Mouse (Mus musculus) heart, embryonic 12.5 days (tissue): ENCODE results near the gene Il2rg. TPM values are rescaled to one million over a fixed set of nuclear protein-coding genes. Genes with fewer than 3 reads are reported as not detected.
A peak's percentile ranks its signal among the peaks of the same experiment; 100 is the strongest.

Experiments
- ATAC-seq: fragments of 200-750 bp; cut with Nextera tagmentation; 2 replicates; pipeline ENCODE4 v1.8.0; 2017; ENCODE audit warnings: moderate TSS enrichment, moderate library complexity; ENCODE audit not compliant: insufficient number of reproducible peaks, low FRiP score
- H3K27ac ChIP-seq: fragments of 300-500 bp; sonication (generic); 2 replicates; pipeline ENCODE4 v1.5.1; 2016; ENCODE audit warnings: mild to moderate bottlenecking, moderate library complexity; ENCODE audit not compliant: poor library complexity, severe bottlenecking
- H3K27me3 ChIP-seq: fragments of 300-500 bp; sonication (generic); replicated peaks from 2 replicates; pipeline ENCODE4 v1.6.1; 2016; ENCODE audit warnings: mild to moderate bottlenecking, moderate library complexity
- H3K36me3 ChIP-seq: fragments of 300-500 bp; sonication (generic); 2 replicates; pipeline ENCODE4 v1.6.1; 2016; ENCODE audit warnings: mild to moderate bottlenecking, moderate library complexity
- H3K4me1 ChIP-seq: fragments of 300-500 bp; sonication (generic); replicated peaks from 2 replicates; pipeline ENCODE4 v1.6.1; 2016; ENCODE audit warnings: mild to moderate bottlenecking
- H3K4me2 ChIP-seq: fragments of 300-500 bp; sonication (generic); 2 replicates; pipeline ENCODE4 v1.6.1; 2016; ENCODE audit warnings: mild to moderate bottlenecking, moderate library complexity
- H3K4me3 ChIP-seq: fragments of 300-500 bp; sonication (generic); 2 replicates; pipeline ENCODE4 v1.5.1; 2016; ENCODE audit warnings: mild to moderate bottlenecking
- H3K9ac ChIP-seq: fragments of 300-500 bp; sonication (generic); 2 replicates; pipeline ENCODE4 v1.6.1; 2016; ENCODE audit warnings: mild to moderate bottlenecking, moderate library complexity
- H3K9me3 ChIP-seq: fragments of 300-500 bp; sonication (generic); replicated peaks from 2 replicates; pipeline ENCODE4 v1.6.1; 2016; ENCODE audit warnings: mild to moderate bottlenecking, moderate library complexity
- WGBS: fragments of 180-500 bp; shearing (Covaris S2); methylation state at CpG from one replicate; pipeline ENCODE4 v1.1.7; 2016; 5-methylcytosine and 5-hydroxymethylcytosine counted together
- polyA plus RNA-seq: library from polyadenylated mRNA; unstranded; fragments of >200 nt; fragmentation: Nextera tagmentation; extraction: Ambion mirVana; gene quantifications from 2 replicates; pipeline ENCODE4 v1.2.1, GENCODE M21; 2016

Il2rg gene
- polyA plus RNA-seq, 1 experiment from 2014 or later, result 10.7 TPM

GRCm38 (mm10) chrX:101288432-101288831 lies 20.4 kb upstream of the Il2rg start:
- Histone ChIP-seq H3K27me3 (no peaks in the 10 kb centered on the region), H3K9me3 (no peaks in the 10 kb centered on the region), H3K4me1 (peaks cover 7% of the 10 kb centered on the region; the same call in 1 of the 2 replicates), H3K27ac (no peak overlapping the region), H3K36me3 (peaks cover 90% of the 10 kb centered on the region), H3K9ac (no peak overlapping the region), H3K4me3 (no peak overlapping the region), H3K4me2 (no peak overlapping the region)
- 86% methylated on average over 6 of the region's 6 CpGs for WGBS
- no peak for ATAC-seq

GRCm38 (mm10) chrX:101287543-101287942 lies 19.5 kb upstream of the Il2rg start:
- H3K4me2 ChIP-seq, result no peak overlapping the region
- H3K27ac ChIP-seq, result 0 out of 2 replicates have a peak overlapping the region, but pooled peaks have one; percentile 47
- H3K9me3 ChIP-seq, result no peaks in the 10 kb centered on the region
- no peak overlapping the region for H3K4me3 ChIP-seq
- ATAC-seq, result peak; percentile 90
- H3K36me3 ChIP-seq, result peaks cover 90% of the 10 kb centered on the region
- H3K27me3 ChIP-seq, result no peaks in the 10 kb centered on the region
- peaks cover 7% of the 10 kb centered on the region; the same call in 1 of the 2 replicates for H3K4me1 ChIP-seq
- no peak overlapping the region for H3K9ac ChIP-seq
- WGBS, result 47% methylated on average over 3 of the region's 3 CpGs

- Histone ChIP-seq H3K9me3 (no peaks in the 10 kb centered on the region), H3K27me3 (0 out of 2 replicates have a peak, but pooled peaks cover 2% of the 10 kb centered on the region), H3K27ac (no peak overlapping the region), H3K9ac (no peak overlapping the region), H3K4me1 (peaks cover 7% of the 10 kb centered on the region; the same call in 1 of the 2 replicates), H3K4me3 (no peak overlapping the region), H3K36me3 (peaks cover 90% of the 10 kb centered on the region), H3K4me2 (no peak overlapping the region)
- ATAC-seq, result no peak
- WGBS, result 85% methylated on average over 14 of the region's 14 CpGs
These were observed 18.1 kb upstream of the Il2rg start for GRCm38 (mm10) chrX:101285953-101286670.

- Histone ChIP-seq H3K36me3 (peaks cover 90% of the 10 kb centered on the region), H3K4me1 (peaks cover 7% of the 10 kb centered on the region; the same call in 1 of the 2 replicates), H3K27ac (no peak overlapping the region), H3K9me3 (no peaks in the 10 kb centered on the region), H3K9ac (no peak overlapping the region), H3K27me3 (0 out of 2 replicates have a peak, but pooled peaks cover 2% of the 10 kb centered on the region), H3K4me3 (no peak overlapping the region), H3K4me2 (no peak overlapping the region)
- ATAC-seq, result no peak
- WGBS, result 20% methylated on average over 6 of the region's 6 CpGs
These were observed 17.5 kb upstream of the Il2rg start for GRCm38 (mm10) chrX:101285534-101285933.

GRCm38 (mm10) chrX:101282813-101283212 lies 14.8 kb upstream of the Il2rg start:
- no peak for ATAC-seq
- Histone ChIP-seq H3K27ac (no peak overlapping the region), H3K9ac (no peak overlapping the region), H3K27me3 (0 out of 2 replicates have a peak, but pooled peaks cover 2% of the 10 kb centered on the region), H3K4me3 (no peak overlapping the region), H3K36me3 (peaks cover 85% of the 10 kb centered on the region), H3K4me2 (no peak overlapping the region), H3K4me1 (peaks cover 5% of the 10 kb centered on the region; the same call in 1 of the 2 replicates), H3K9me3 (no peaks in the 10 kb centered on the region)
- WGBS, result 80% methylated on average over 6 of the region's 6 CpGs

GRCm38 (mm10) chrX:101273875-101274738 lies 6.1 kb upstream of the Il2rg start, which contains the start of gene Med12:
Gene Med12 (plus strand): TSS chrX:101274030.
- Histone ChIP-seq H3K9ac (peak within 1 kb of the TSS; percentile 89), H3K9me3 (no peaks in the 10 kb centered on the region), H3K27me3 (no peaks in the 10 kb centered on the region), H3K4me1 (peaks cover 8% of the 10 kb centered on the region; the same call in 1 of the 2 replicates), H3K4me2 (peak within 1 kb of the TSS; percentile 62), H3K36me3 (peaks cover 36% of the 10 kb centered on the region), H3K4me3 (peak within 1 kb of the TSS; percentile 71), H3K27ac (peak within 1 kb of the TSS; percentile 77)
- WGBS, result 12% methylated on average over 54 of the region's 54 CpGs
- ATAC-seq, result peak; percentile 97

GRCm38 (mm10) chrX:101273410-101273809 lies 5.4 kb upstream of the Il2rg start:
- WGBS, result 25% methylated on average over 6 of the region's 6 CpGs
- Histone ChIP-seq H3K4me3 (peak overlapping the region; percentile 71), H3K27me3 (no peaks in the 10 kb centered on the region), H3K36me3 (peaks cover 29% of the 10 kb centered on the region), H3K9me3 (no peaks in the 10 kb centered on the region), H3K27ac (no peak overlapping the region), H3K9ac (peak overlapping the region; percentile 89; the same call in 1 of the 2 replicates), H3K4me1 (peaks cover 9% of the 10 kb centered on the region; the same call in 1 of the 2 replicates), H3K4me2 (peak overlapping the region; percentile 62)
- ATAC-seq, result no peak

GRCm38 (mm10) chrX:101268755-101269124 lies 685 bp upstream of the Il2rg start, which contains the start of gene Gm20489:
Gene Gm20489 (minus strand): TSS chrX:101269023.
- Histone ChIP-seq H3K9me3 (no peaks in the 10 kb centered on the region), H3K9ac (no peak within 1 kb of the TSS), H3K36me3 (no peaks in the 10 kb centered on the region), H3K27me3 (no peaks in the 10 kb centered on the region; the same call in 1 of the 2 replicates), H3K27ac (no peak within 1 kb of the TSS), H3K4me1 (peaks cover 18% of the 10 kb centered on the region), H3K4me2 (peak within 1 kb of the TSS; percentile 29; the same call in 1 of the 2 replicates), H3K4me3 (no peak within 1 kb of the TSS)
- no peak for ATAC-seq
- WGBS, result 44% methylated on average over 3 of the region's 3 CpGs

- Histone ChIP-seq H3K4me2 (no peak overlapping the region), H3K27ac (no peak overlapping the region), H3K27me3 (no peaks in the 10 kb centered on the region; the same call in 1 of the 2 replicates), H3K4me3 (no peak overlapping the region), H3K9me3 (no peaks in the 10 kb centered on the region), H3K9ac (no peak overlapping the region), H3K4me1 (peaks cover 18% of the 10 kb centered on the region), H3K36me3 (no peaks in the 10 kb centered on the region)
- 93% methylated on average over 6 of the region's 6 CpGs for WGBS
- ATAC-seq, result no peak
These were observed 1.4 kb downstream of the Il2rg start for GRCm38 (mm10) chrX:101266631-101267030.

- ATAC-seq, result no peak
- peaks cover 1% of the 10 kb centered on the region; the same call in 1 of the 2 replicates for H3K36me3 ChIP-seq
- H3K27ac ChIP-seq, result no peak within 1 kb of the TSS
- no peak within 1 kb of the TSS for H3K4me3 ChIP-seq
- no peak within 1 kb of the TSS for H3K4me2 ChIP-seq
- no peaks in the 10 kb centered on the region for H3K9me3 ChIP-seq
- H3K4me1 ChIP-seq, result peaks cover 31% of the 10 kb centered on the region
- WGBS, result 77% methylated on average over 1 of the region's 1 CpGs
- no peaks in the 10 kb centered on the region; the same call in 1 of the 2 replicates for H3K27me3 ChIP-seq
- H3K9ac ChIP-seq, result no peak within 1 kb of the TSS
These were observed 4.2 kb downstream of the Il2rg start, which contains the start of gene Gm614 for GRCm38 (mm10) chrX:101263892-101264291. Gene Gm614 (minus strand): TSS chrX:101263992.
